ENCODE assay signal across 8 mouse cellular contexts in genomic region chr17:23745301-23746251, GRCm38 (mm10). TPM values are rescaled to one million over a fixed set of nuclear protein-coding genes. Genes with fewer than 3 reads are reported as not detected.
DNase-seq lines count a peak whose midpoint lies in the region; ATAC-seq and TF ChIP-seq lines count a peak whose summit lies in the region.

Kremen2 (minus strand) TSS chr17:23745833.

- 1% methylated on average over 45 of the region's 45 CpGs for WGBS in heart, embryonic 13.5 days
- 1% methylated on average over 37 of the region's 45 CpGs for WGBS in heart, adult 2 months
- under 1% methylated on average over 37 of the region's 45 CpGs for WGBS in neural tube, embryonic 12.5 days

- ATAC-seq in heart, embryonic 13.5 days (ENCODE audit: extremely low read depth, insufficient number of reproducible peaks, low FRiP score, low TSS enrichment), result no peak
- ATAC-seq in neural tube, embryonic 12.5 days (ENCODE audit: low FRiP score, low read depth), result peak; percentile 19; the same call in 1 of the 2 replicates

- H3K36me3 ChIP-seq in heart, embryonic 13.5 days, result no peaks in the 10 kb centered on the region
- no peaks in the 10 kb centered on the region for H3K36me3 ChIP-seq in heart, adult 2 months (ENCODE audit: control insufficient read depth, insufficient read depth, low read length)
- H3K36me3 ChIP-seq in neural tube, embryonic 12.5 days, result peaks cover 4% of the 10 kb centered on the region

- H3K9me3 ChIP-seq in heart, embryonic 13.5 days, result no peaks in the 10 kb centered on the region
- no peaks in the 10 kb centered on the region for H3K9me3 ChIP-seq in neural tube, embryonic 12.5 days

- no peak for DNase-seq in heart, adult 2 months
- DNase-seq in induced T-regulatory cell, adult 2 months (ENCODE audit: low read depth), result peak; percentile 58
- DNase-seq in left cerebral cortex, adult 9 months (ENCODE audit: low spot score in 2 of 2), result no peak
- DNase-seq in urinary bladder, postnatal 36 days (ENCODE audit: low spot score in 2 of 2), result no peak
- DNase-seq in heart, postnatal 25 days (ENCODE audit: low spot score), result no peak

- H3K9ac ChIP-seq in heart, embryonic 13.5 days, result peak within 1 kb of the TSS; percentile 66
- no peak within 1 kb of the TSS for H3K9ac ChIP-seq in heart, adult 2 months (ENCODE audit: low read depth, low read length)
- H3K9ac ChIP-seq in neural tube, embryonic 12.5 days, result peak within 1 kb of the TSS; percentile 40

- H3K27ac ChIP-seq in heart, embryonic 13.5 days (replicated peaks), result no peak within 1 kb of the TSS
- no peak within 1 kb of the TSS for H3K27ac ChIP-seq in heart, adult 2 months
- no peak within 1 kb of the TSS for H3K27ac ChIP-seq in bone marrow macrophage, adult 2 months (ENCODE audit: insufficient read depth, low read depth, low read length)
- H3K27ac ChIP-seq in neural tube, embryonic 12.5 days, result no peak within 1 kb of the TSS

- H3K79me2 ChIP-seq in heart, adult 2 months (replicated peaks; ENCODE audit: control insufficient read depth, insufficient read depth, low read length), result no peaks in the 10 kb centered on the region

- no peak for TF ChIP-seq CTCF in heart, adult 2 months (IDR thresholded peaks at IDR 0.05)
- no peak for TF ChIP-seq CTCF in bone marrow macrophage, adult 2 months (IDR thresholded peaks at IDR 0.05; ENCODE audit: low read depth, low read length)

- no peak for TF ChIP-seq POLR2A in heart, adult 2 months (IDR thresholded peaks at IDR 0.05; ENCODE audit: insufficient read depth, low read depth, low read length)
- no peak for TF ChIP-seq POLR2A in bone marrow macrophage, adult 2 months (IDR thresholded peaks at IDR 0.05; ENCODE audit: borderline replicate concordance, low read depth, low read length)

- intact Hi-C loops in heart, adult 2 months (cut with DNase I), result loop anchor here (5.0 kb wide), 1 partner anchor 42 kb away; the partner anchor contains the start of gene Flywch2
- intact Hi-C loops in heart, postnatal 25 days (cut with DNase I), result loop anchor here (5.0 kb wide), 2 partner anchors 42 to 97 kb away; partner anchors contain the start of genes Flywch2, Prss32 and Prss41

- peaks cover 82% of the 10 kb centered on the region for H3K27me3 ChIP-seq in heart, embryonic 13.5 days (replicated peaks)
- peaks cover 13% of the 10 kb centered on the region for H3K27me3 ChIP-seq in heart, adult 2 months (ENCODE audit: control insufficient read depth, insufficient read depth, low read length)
- peaks cover 74% of the 10 kb centered on the region for H3K27me3 ChIP-seq in neural tube, embryonic 12.5 days (replicated peaks)

- H3K4me3 ChIP-seq in heart, embryonic 13.5 days, result peak within 1 kb of the TSS; percentile 44
- H3K4me3 ChIP-seq in heart, adult 2 months, result no peak within 1 kb of the TSS; the same call in 1 of the 2 replicates
- peak within 1 kb of the TSS; percentile 9; the same call in 1 of the 2 replicates for H3K4me3 ChIP-seq in bone marrow macrophage, adult 2 months (ENCODE audit: insufficient read depth, low read length)
- H3K4me3 ChIP-seq in neural tube, embryonic 12.5 days, result peak within 1 kb of the TSS; percentile 32

- no peak for TF ChIP-seq EP300 in heart, adult 2 months (IDR thresholded peaks at IDR 0.05; ENCODE audit: insufficient read depth, low read depth, low read length)

- H3K4me1 ChIP-seq in heart, embryonic 13.5 days, result peaks cover 36% of the 10 kb centered on the region
- H3K4me1 ChIP-seq in heart, adult 2 months (ENCODE audit: control insufficient read depth, insufficient read depth, low read length), result peaks cover 5% of the 10 kb centered on the region; the same call in 1 of the 2 replicates
- H3K4me1 ChIP-seq in bone marrow macrophage, adult 2 months (ENCODE audit: control insufficient read depth, insufficient read depth, low read length), result peaks cover 23% of the 10 kb centered on the region
- peaks cover 26% of the 10 kb centered on the region for H3K4me1 ChIP-seq in neural tube, embryonic 12.5 days

- H3K4me2 ChIP-seq in heart, embryonic 13.5 days, result peak within 1 kb of the TSS; percentile 69
- H3K4me2 ChIP-seq in neural tube, embryonic 12.5 days (replicated peaks), result peak within 1 kb of the TSS; percentile 70

RNA-seq across cellular contexts. Expression of gene Kremen2, which starts in this region (rescaled TPM):
- polyA plus RNA-seq in heart, embryonic 13.5 days (2015; fragmentation: Nextera tagmentation; extraction: Ambion mirVana), result 0.09 and 0.32 TPM in 2 replicates
- total RNA-seq in heart, adult 2 months (2021), result not detected
- polyA plus RNA-seq in heart, adult 2 months (2012; rRNA removed), result 0.06 and 0.27 TPM in 2 replicates
- not detected in 2 replicates for polyA plus RNA-seq in bone marrow macrophage, adult 2 months (2012; ENCODE audit: insufficient read depth, insufficient read length, missing spikeins)
- 5.8 and 6.1 TPM in 2 replicates for polyA plus RNA-seq in neural tube, embryonic 12.5 days (2016; fragmentation: Nextera tagmentation; extraction: Ambion mirVana)
- not detected for total RNA-seq in heart, postnatal 25 days (2021)
